Mouse (Mus musculus): ENCODE measurements around the gene Prcp. TPM values are rescaled to one million over a fixed set of nuclear protein-coding genes. Genes with fewer than 3 reads are reported as not detected.
A peak's percentile ranks its signal among the peaks of the same experiment; 100 is the strongest.

The Prcp gene
- total and polyA plus RNA-seq, 3 experiments, result 20.1 to 28.9 (median 27.8) TPM

DNA sequence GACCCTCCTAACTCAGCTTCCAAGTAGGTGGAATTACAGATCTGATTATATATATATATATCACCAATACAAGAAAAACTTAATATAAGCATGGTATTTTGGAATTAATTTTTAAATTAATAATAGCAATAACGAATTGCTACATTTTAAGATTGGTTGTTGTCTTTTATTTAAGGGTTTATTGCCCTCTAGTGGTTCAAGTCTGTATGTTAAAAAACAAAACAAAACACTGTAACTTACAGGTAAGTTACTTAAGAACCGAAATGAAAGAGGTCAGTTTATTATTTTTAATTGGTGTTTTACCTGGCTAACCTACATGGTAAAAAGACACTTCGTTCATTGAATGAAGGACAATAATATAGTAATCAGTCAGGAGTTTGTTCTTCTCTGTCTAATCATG lies 4.1 kb upstream of the Prcp start:
- H3K27me3 ChIP-seq (replicated peaks), result no peaks in the 10 kb centered on the region
- dilution Hi-C loops (cut with MboI; ENCODE audit: extremely low pct_ligation_motif_present, extremely low pct_unique_long_range_greater_than_20kb, low sequenced_read_pairs), result no loop called here

GRCm38 (mm10) chr7:92871596-92871995 lies 2.7 kb upstream of the Prcp start:
- H3K79me2 ChIP-seq (replicated peaks; ENCODE audit: control insufficient read depth, extremely low read depth, insufficient read depth, poor library complexity, severe bottlenecking), result peaks cover 22% of the 10 kb centered on the region
- in situ Hi-C loops (cut with MboI; ENCODE audit: low pct_ligation_motif_present, low pct_unique_long_range_greater_than_20kb, low sequenced_read_pairs), result loop anchor here (10.0 kb wide), 3 partner anchors 73 to 767 kb away; no protein-coding TSS in a partner anchor
- no peaks in the 10 kb centered on the region for H3K9me3 ChIP-seq (replicated peaks; ENCODE audit: low read length)
- H3K27me3 ChIP-seq (replicated peaks), result no peaks in the 10 kb centered on the region
- H3K4me1 ChIP-seq (ENCODE audit: control insufficient read depth in 1 of 2, insufficient read depth in 2 of 2), result peaks cover 0 to 30% of the 10 kb centered on the region in 2 experiments; a peak in 2 of 4 replicates
- dilution Hi-C loops (cut with MboI; ENCODE audit: extremely low pct_ligation_motif_present, extremely low pct_unique_long_range_greater_than_20kb, low sequenced_read_pairs), result no loop called here
- no peak overlapping the region for H3K9ac ChIP-seq (ENCODE audit: insufficient read depth, low read depth)
- peaks cover 3 to 28% of the 10 kb centered on the region in 2 experiments for H3K36me3 ChIP-seq (replicated peaks in 1 of 2; ENCODE audit: control insufficient read depth in 1 of 2, insufficient read depth in 1 of 2, low read length in 1 of 2)
- no peak overlapping the region for H3K27ac ChIP-seq (ENCODE audit: insufficient read depth, low read depth)
- H3K4me2 ChIP-seq (ENCODE audit: insufficient read depth, low read depth, poor library complexity, severe bottlenecking), result no peak overlapping the region
- no peak for DNase-seq (ENCODE audit: extremely low read depth)
- H3K4me3 ChIP-seq (replicated peaks in 1 of 3; ENCODE audit: low read depth in 2 of 3, low read length in 2 of 3, poor library complexity in 1 of 3), result no peak overlapping the region
- TF ChIP-seq ZMIZ1 (IDR thresholded peaks at IDR 0.05; ENCODE audit: low read depth, low read length) (no peak), MAZ (IDR thresholded peaks at IDR 0.05; ENCODE audit: low read depth, low read length) (no peak), MEF2A (IDR thresholded peaks at IDR 0.05; ENCODE audit: borderline replicate concordance, low read depth, low read length) (no peak), BHLHE40 (IDR thresholded peaks at IDR 0.05; ENCODE audit: low read depth, low read length) (no peak)

More for the DNA sequence above, 4.1 kb upstream of the Prcp start:
- H3K79me2 ChIP-seq (replicated peaks; ENCODE audit: control insufficient read depth, extremely low read depth, insufficient read depth, poor library complexity, severe bottlenecking), result peaks cover 19% of the 10 kb centered on the region
- in situ Hi-C loops (cut with MboI; ENCODE audit: low pct_ligation_motif_present, low pct_unique_long_range_greater_than_20kb, low sequenced_read_pairs), result loop anchor here (10.0 kb wide), 3 partner anchors 75 to 765 kb away; no protein-coding TSS in a partner anchor
- H3K4me1 ChIP-seq (ENCODE audit: control insufficient read depth in 1 of 2, insufficient read depth in 2 of 2), result peaks cover 0 to 30% of the 10 kb centered on the region in 2 experiments; a peak in 2 of 4 replicates
- H3K9ac ChIP-seq (ENCODE audit: insufficient read depth, low read depth), result no peak overlapping the region
- H3K9me3 ChIP-seq (replicated peaks; ENCODE audit: low read length), result no peaks in the 10 kb centered on the region
- no peak overlapping the region for H3K4me2 ChIP-seq (ENCODE audit: insufficient read depth, low read depth, poor library complexity, severe bottlenecking)
- DNase-seq (ENCODE audit: extremely low read depth), result no peak
- no peak overlapping the region for H3K4me3 ChIP-seq (replicated peaks in 1 of 3; ENCODE audit: low read depth in 2 of 3, low read length in 2 of 3, poor library complexity in 1 of 3)
- no peak overlapping the region for H3K27ac ChIP-seq (ENCODE audit: insufficient read depth, low read depth)
- TF ChIP-seq SMC3 (IDR thresholded peaks at IDR 0.05; ENCODE audit: low read depth, low read length), result peak; percentile 38
- TF ChIP-seq MXI1 (IDR thresholded peaks at IDR 0.05; ENCODE audit: low read depth, low read length), result no peak
- peak; percentile 64 for TF ChIP-seq RAD21 (IDR thresholded peaks at IDR 0.05; ENCODE audit: low read depth, low read length)
- no peak for TF ChIP-seq ELF1 (IDR thresholded peaks at IDR 0.05; ENCODE audit: low read depth, low read length)
- TF ChIP-seq CTCF (conservative IDR thresholded peaks at IDR 0.05 in 1 of 2, IDR thresholded peaks at IDR 0.05 in 1 of 2; ENCODE audit: low read depth in 2 of 2, low read length in 2 of 2), result peak in 1 of 2 experiments; percentile 65; a peak in 2 of 4 replicates
- peaks cover 4 to 42% of the 10 kb centered on the region in 2 experiments for H3K36me3 ChIP-seq (replicated peaks in 1 of 2; ENCODE audit: control insufficient read depth in 1 of 2, insufficient read depth in 1 of 2, low read length in 1 of 2)

GRCm38 (mm10) chr7:92874761-92875408 lies 615 bp downstream of the Prcp start:
- Histone ChIP-seq H3K4me1 (ENCODE audit: control insufficient read depth in 1 of 2, insufficient read depth in 2 of 2) (peaks cover 6 to 52% of the 10 kb centered on the region in 2 experiments), H3K4me3 (replicated peaks in 1 of 3; ENCODE audit: low read depth in 2 of 3, low read length in 2 of 3, poor library complexity in 1 of 3) (peak overlapping the region; percentile 70 to 85 (median 80)), H3K79me2 (replicated peaks; ENCODE audit: control insufficient read depth, extremely low read depth, insufficient read depth, poor library complexity, severe bottlenecking) (peaks cover 19% of the 10 kb centered on the region), H3K27ac (ENCODE audit: insufficient read depth, low read depth) (peak overlapping the region; percentile 91), H3K9me3 (replicated peaks; ENCODE audit: low read length) (no peaks in the 10 kb centered on the region), H3K4me2 (ENCODE audit: insufficient read depth, low read depth, poor library complexity, severe bottlenecking) (peak overlapping the region; percentile 95), H3K9ac (ENCODE audit: insufficient read depth, low read depth) (peak overlapping the region; percentile 83), H3K36me3 (replicated peaks in 1 of 2; ENCODE audit: control insufficient read depth in 1 of 2, insufficient read depth in 1 of 2, low read length in 1 of 2) (peaks cover 0 to 16% of the 10 kb centered on the region in 2 experiments), H3K27me3 (replicated peaks) (no peaks in the 10 kb centered on the region)
- dilution Hi-C loops (cut with MboI; ENCODE audit: extremely low pct_ligation_motif_present, extremely low pct_unique_long_range_greater_than_20kb, low sequenced_read_pairs) (no loop called here), in situ Hi-C loops (cut with MboI; ENCODE audit: low pct_ligation_motif_present, low pct_unique_long_range_greater_than_20kb, low sequenced_read_pairs) (loop anchor here (10.0 kb wide), 3 partner anchors 70 to 770 kb away; no protein-coding TSS in a partner anchor)
- DNase-seq (ENCODE audit: extremely low read depth), result peak; percentile 97
- peak; percentile 92 for TF ChIP-seq TBP (conservative IDR thresholded peaks at IDR 0.05; ENCODE audit: low read depth, low read length)
- no peak for TF ChIP-seq MEF2A (IDR thresholded peaks at IDR 0.05; ENCODE audit: borderline replicate concordance, low read depth, low read length)
- peak; percentile 72 for TF ChIP-seq MAX (IDR thresholded peaks at IDR 0.05; ENCODE audit: low read length)
- peak; percentile 94 for TF ChIP-seq BHLHE40 (IDR thresholded peaks at IDR 0.05; ENCODE audit: low read depth, low read length)
- peak; percentile 73 for TF ChIP-seq TCF12 (IDR thresholded peaks at IDR 0.05; ENCODE audit: low read depth, low read length)
- TF ChIP-seq ETS1 (conservative IDR thresholded peaks at IDR 0.05; ENCODE audit: low read depth, low read length), result no peak; the same call in 1 of the 2 replicates
- no peak for TF ChIP-seq CHD1 (IDR thresholded peaks at IDR 0.05; ENCODE audit: low read depth, low read length)
- peak; percentile 59; the same call in 1 of the 2 replicates for TF ChIP-seq SIN3A (IDR thresholded peaks at IDR 0.05; ENCODE audit: low read length)
- TF ChIP-seq HCFC1 (IDR thresholded peaks at IDR 0.05; ENCODE audit: low read depth, low read length), result peak; percentile 37
- peak; percentile 88 for TF ChIP-seq POLR2A (IDR thresholded peaks at IDR 0.05; ENCODE audit: low read depth, low read length)
- peak; percentile 76 for TF ChIP-seq USF1 (IDR thresholded peaks at IDR 0.05; ENCODE audit: low read depth, low read length)
- TF ChIP-seq MYC (IDR thresholded peaks at IDR 0.05; ENCODE audit: low read depth, low read length), result 0 out of 2 replicates have a peak, but pooled peaks have one; percentile 26
- TF ChIP-seq MAFK (IDR thresholded peaks at IDR 0.05; ENCODE audit: insufficient replicate concordance, low read length), result no peak
- TF ChIP-seq POLR2AphosphoS2 (IDR thresholded peaks at IDR 0.05; ENCODE audit: low read depth, low read length), result no peak
- no peak for TF ChIP-seq KAT2A (IDR thresholded peaks at IDR 0.05; ENCODE audit: insufficient replicate concordance, low read length)
- TF ChIP-seq ZMIZ1 (IDR thresholded peaks at IDR 0.05; ENCODE audit: low read depth, low read length), result peak; percentile 62
- TF ChIP-seq MAZ (IDR thresholded peaks at IDR 0.05; ENCODE audit: low read depth, low read length), result 0 out of 2 replicates have a peak, but pooled peaks have one; percentile 33
- TF ChIP-seq RCOR1 (conservative IDR thresholded peaks at IDR 0.05; ENCODE audit: low read depth, low read length), result no peak
- no peak for TF ChIP-seq CHD2 (IDR thresholded peaks at IDR 0.05; ENCODE audit: low read length)

Data from CH12.LX (cell line).